Mouse (Mus musculus): ENCODE measurements at regions not wholly inside any gene's neighbourhood (a gene's known extent, or its start where the extent isn't known, plus 50 kb on each side); places are given as distances from the start of the nearest gene placed in this dataset.

GRCm38 (mm10) chr14:118423269-118423668, 156.5 kb downstream of the Gm9376 start:
- peak; percentile 23 for DNase-seq

- DNase-seq: no peak
Measured at GRCm38 (mm10) chr14:118426562-118426961, 159.8 kb downstream of the Gm9376 start.

- no peak for DNase-seq
Measured at GRCm38 (mm10) chr14:118430286-118430685, 163.5 kb downstream of the Gm9376 start.

- no peak for DNase-seq
Measured at GRCm38 (mm10) chr14:118430740-118431139, 164.0 kb downstream of the Gm9376 start.

GRCm38 (mm10) chr14:118431241-118431882, 164.6 kb downstream of the Gm9376 start:
- DNase-seq: peak in 1 of 2 experiments; percentile 6
